In the genomic region with DNA sequence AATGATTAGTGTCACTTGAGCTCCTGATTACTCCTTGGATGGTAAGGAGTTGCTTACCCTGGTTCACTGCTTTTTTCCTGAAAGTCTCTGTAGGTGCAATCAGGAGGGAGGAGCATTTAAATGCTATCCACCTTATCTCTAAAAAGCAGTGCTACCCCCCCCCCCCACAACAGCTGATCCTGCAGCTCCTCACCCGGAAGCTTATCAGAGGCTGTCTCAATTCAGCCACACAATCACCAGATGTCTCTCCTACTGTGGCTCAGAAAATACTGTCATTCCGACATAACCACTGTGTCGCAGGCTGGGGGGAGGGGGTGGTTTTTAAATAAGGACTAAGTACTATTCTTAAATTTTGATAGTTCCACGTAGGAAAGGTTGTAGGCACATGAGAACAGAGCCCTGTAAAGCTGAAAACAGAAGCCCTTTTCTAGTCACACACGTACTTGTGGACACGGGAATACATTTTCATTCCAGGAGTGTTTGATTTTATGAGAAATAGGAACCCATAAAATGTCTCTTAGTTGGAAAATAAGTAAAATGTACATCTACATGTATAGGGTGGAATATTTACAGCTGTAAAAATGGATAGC, we compare ENCODE assay signal across 16 mouse cellular contexts. TPM values are rescaled to one million over a fixed set of nuclear protein-coding genes. Genes with fewer than 3 reads are reported as not detected.
DNase-seq lines count a peak whose midpoint lies in the region; ATAC-seq and TF ChIP-seq lines count a peak whose summit lies in the region.
"Had no signal": no experiment of that assay in that cellular context is flagged by ENCODE, and none has a peak within 500 bp of the region (broad histone marks: within the 10 kb centered on the region; RNA-seq: fewer than 3 reads in every experiment).

No protein-coding gene starts in this region.

- H3K9me3 ChIP-seq in megakaryocyte, embryonic 14.5 days: 0 out of 2 replicates have a peak, but pooled peaks cover 4% of the 10 kb centered on the region
- no peaks in the 10 kb centered on the region for H3K9me3 ChIP-seq in hindbrain, embryonic 16.5 days (ENCODE audit: control insufficient read depth, low read length)
- H3K9me3 ChIP-seq: midbrain, embryonic 15.5 days; neural tube, embryonic 15.5 days had no signal

- H3K36me3 ChIP-seq in heart, adult 2 months (ENCODE audit: control insufficient read depth, insufficient read depth, low read length): peaks cover 8% of the 10 kb centered on the region; the same call in 1 of the 2 replicates
- no peaks in the 10 kb centered on the region for H3K36me3 ChIP-seq in megakaryocyte, embryonic 14.5 days (replicated peaks; ENCODE audit: low read length)
- no peaks in the 10 kb centered on the region for H3K36me3 ChIP-seq in hindbrain, embryonic 16.5 days (ENCODE audit: control insufficient read depth, insufficient read depth, low read length)
- H3K36me3 ChIP-seq: midbrain, embryonic 15.5 days; neural tube, embryonic 15.5 days had no signal

- WGBS in heart, adult 2 months: 15% methylated on average over 6 of the region's 6 CpGs
- WGBS in hindbrain, embryonic 16.5 days: 63% methylated on average over 6 of the region's 6 CpGs

- no peak for TF ChIP-seq CTCF in heart, adult 2 months (IDR thresholded peaks at IDR 0.05)

- DNase-seq in heart, adult 2 months: no peak
- DNase-seq in heart, adult 18-20 months: no peak
- DNase-seq in spleen, adult 12 weeks (ENCODE audit: low spot score): no peak
- DNase-seq: forebrain, postnatal 0 days; gastrocnemius, postnatal 36 days; kidney, postnatal 4 days; lung, embryonic 14.5 days had no signal

- H3K4me2 ChIP-seq in hindbrain, embryonic 16.5 days (ENCODE audit: low read length): no peak overlapping the region
- H3K4me2 ChIP-seq: lung, embryonic 14.5 days; midbrain, embryonic 15.5 days; neural tube, embryonic 15.5 days had no signal

- no peaks in the 10 kb centered on the region for H3K79me2 ChIP-seq in heart, adult 2 months (replicated peaks; ENCODE audit: control insufficient read depth, insufficient read depth, low read length)

- H3K27me3 ChIP-seq in heart, adult 2 months (ENCODE audit: control insufficient read depth, insufficient read depth, low read length): no peaks in the 10 kb centered on the region
- H3K27me3 ChIP-seq in megakaryocyte, embryonic 14.5 days (replicated peaks): peaks cover 2% of the 10 kb centered on the region
- no peaks in the 10 kb centered on the region for H3K27me3 ChIP-seq in hindbrain, embryonic 16.5 days (replicated peaks; ENCODE audit: control insufficient read depth, insufficient read depth, low read length)
- H3K27me3 ChIP-seq: midbrain, embryonic 15.5 days; neural tube, embryonic 15.5 days had no signal

- no peak for TF ChIP-seq POLR2A in heart, adult 2 months (IDR thresholded peaks at IDR 0.05; ENCODE audit: insufficient read depth, low read depth, low read length)

- H3K4me1 ChIP-seq in heart, adult 2 months (ENCODE audit: control insufficient read depth, insufficient read depth, low read length): no peaks in the 10 kb centered on the region; the same call in 1 of the 2 replicates
- peaks cover 49% of the 10 kb centered on the region for H3K4me1 ChIP-seq in megakaryocyte, embryonic 14.5 days
- H3K4me1 ChIP-seq in hindbrain, embryonic 16.5 days (ENCODE audit: control insufficient read depth, insufficient read depth, low read depth, low read length): no peaks in the 10 kb centered on the region
- H3K4me1 ChIP-seq: midbrain, embryonic 15.5 days; neural tube, embryonic 15.5 days had no signal

- H3K27ac ChIP-seq in heart, adult 2 months: peak overlapping the region; percentile 53
- H3K27ac ChIP-seq in hindbrain, embryonic 16.5 days (ENCODE audit: low read depth, low read length): no peak overlapping the region
- H3K27ac ChIP-seq: left cerebral cortex, adult 2 months; midbrain, embryonic 15.5 days; neural tube, embryonic 15.5 days had no signal

- intact Hi-C loops in heart, adult 2 months (cut with DNase I): no loop called here

- H3K9ac ChIP-seq in heart, adult 2 months (ENCODE audit: low read depth, low read length): peak overlapping the region; percentile 50
- no peak overlapping the region for H3K9ac ChIP-seq in hindbrain, embryonic 16.5 days (ENCODE audit: low read depth, low read length)
- H3K9ac ChIP-seq: forebrain, postnatal 0 days; lung, embryonic 14.5 days; midbrain, embryonic 15.5 days; neural tube, embryonic 15.5 days had no signal

- H3K4me3 ChIP-seq in heart, adult 2 months: peak overlapping the region; percentile 35
- H3K4me3 ChIP-seq in megakaryocyte, embryonic 14.5 days (replicated peaks): peak overlapping the region; percentile 18
- no peak overlapping the region for H3K4me3 ChIP-seq in hindbrain, embryonic 16.5 days (ENCODE audit: low read length)
- H3K4me3 ChIP-seq: left cerebral cortex, adult 2 months; midbrain, embryonic 15.5 days; neural tube, embryonic 15.5 days had no signal

- no peak for TF ChIP-seq EP300 in heart, adult 2 months (IDR thresholded peaks at IDR 0.05; ENCODE audit: insufficient read depth, low read depth, low read length)

- ATAC-seq in megakaryocyte, adult 5-6 weeks (ENCODE audit: poor library complexity, severe bottlenecking): no peak
- ATAC-seq in hematopoietic stem cell, adult 5-6 weeks (replicated peaks in 1 of 2; ENCODE audit: insufficient read depth in 1 of 2, low FRiP score in 2 of 2, low TSS enrichment in 1 of 2, low read depth in 1 of 2, poor library complexity in 2 of 2, severe bottlenecking in 2 of 2): peak; percentile 45 to 53; a peak in 3 of 4 replicates
- ATAC-seq in megakaryocyte-erythroid progenitor cell, adult 5-6 weeks (replicated peaks; ENCODE audit: low FRiP score, low TSS enrichment, poor library complexity, severe bottlenecking): peak; percentile 96
- ATAC-seq in hindbrain, embryonic 16.5 days: no peak
- ATAC-seq: forebrain, postnatal 0 days; inflammation-experienced regulatory T-cells, adult 6 months; midbrain, embryonic 15.5 days had no signal

RNA-seq across cellular contexts. Expression of a gene that starts 11.3 kb away (rescaled TPM):
- 10 to 100 TPM; 56.1 to 63.5 TPM for total RNA-seq in heart, adult 2 months (2021)
- 10.2 and 16.3 TPM in 2 replicates for polyA plus RNA-seq in heart, adult 2 months (2012; rRNA removed)
- 10 to 100 TPM; 60.6 to 63.9 TPM for total RNA-seq in heart, adult 18-20 months (2021)
- 19.3 and 76.1 TPM in 2 replicates for polyA plus RNA-seq in megakaryocyte, embryonic 14.5 days (2012; ENCODE audit: insufficient read depth, low replicate concordance)
- total RNA-seq in megakaryocyte, adult 5-6 weeks (2015): 88.0 and 114 TPM in 2 replicates
- 124 and 139 TPM in 2 replicates for total RNA-seq in megakaryocyte, adult 5-6 weeks (2017)
- total RNA-seq in hematopoietic stem cell, adult 5-6 weeks (2017): 121 and 140 TPM in 2 replicates
- 35.7 and 49.9 TPM in 2 replicates for total RNA-seq in megakaryocyte-erythroid progenitor cell, adult 5-6 weeks (2014; fragmentation: Nextera tagmentation)
- total RNA-seq in megakaryocyte-erythroid progenitor cell, adult 5-6 weeks (2017): 75.0 and 113 TPM in 2 replicates
- polyA plus RNA-seq in hindbrain, embryonic 16.5 days (2015; fragmentation: Nextera tagmentation; extraction: Ambion mirVana): 19.2 and 20.3 TPM in 2 replicates

Comparison
In these comparisons a context has a peak if more than half of its experiments do, and no peak if none do; other contexts are left out.
1. ATAC-seq: peak in hematopoietic stem cell, adult 5-6 weeks (2 of 2) and megakaryocyte-erythroid progenitor cell, adult 5-6 weeks (single experiment); none in megakaryocyte, adult 5-6 weeks (single experiment) and hindbrain, embryonic 16.5 days (single experiment).